Comparison of ENCODE assay signal across 14 mouse cellular contexts in the genomic region with DNA sequence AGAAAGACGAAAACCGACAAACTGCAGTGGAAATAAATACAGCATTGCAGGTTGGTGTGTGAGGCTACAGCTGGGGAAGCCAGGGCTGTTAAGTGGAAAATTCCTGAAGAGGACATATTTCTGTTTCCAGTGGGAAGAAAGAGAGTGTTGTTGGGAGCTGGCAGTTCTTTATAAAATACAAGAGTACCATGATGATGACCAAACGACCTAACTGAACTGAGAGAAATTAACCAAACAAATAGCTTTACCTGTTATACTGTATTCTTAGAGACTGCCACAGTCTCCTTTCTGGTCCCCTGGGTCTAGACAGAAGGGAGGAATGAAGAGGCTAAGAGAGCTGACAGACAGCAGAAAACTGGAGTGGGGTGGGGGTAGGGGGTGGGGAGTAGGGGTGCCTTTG.
A peak's percentile ranks its signal among the peaks of the same experiment; 100 is the strongest.
DNase-seq lines count a peak whose midpoint lies in the region; ATAC-seq and TF ChIP-seq lines count a peak whose summit lies in the region.
"Had no signal": no experiment of that assay in that cellular context is flagged by ENCODE, and none has a peak within 500 bp of the region (broad histone marks: within the 10 kb centered on the region; RNA-seq: fewer than 3 reads in every experiment).

No protein-coding gene starts in this region.

- no peak for TF ChIP-seq POLR2A in limb, embryonic 14.5 days (IDR thresholded peaks at IDR 0.05; ENCODE audit: borderline replicate concordance, extremely low read depth, insufficient read depth, insufficient read length)

- H3K4me2 ChIP-seq in lung, postnatal 0 days (replicated peaks; ENCODE audit: low read depth, low read length), result no peak overlapping the region; the same call in 1 of the 2 replicates
- peak overlapping the region; percentile 60 for H3K4me2 ChIP-seq in forebrain, embryonic 14.5 days (ENCODE audit: low read length)
- H3K4me2 ChIP-seq in limb, embryonic 14.5 days (replicated peaks; ENCODE audit: low read depth, low read length, severe bottlenecking), result no peak overlapping the region
- H3K4me2 ChIP-seq in neural tube, embryonic 15.5 days, result peak overlapping the region; percentile 66

- no peaks in the 10 kb centered on the region for H3K9me3 ChIP-seq in lung, postnatal 0 days (ENCODE audit: low read length)
- no peaks in the 10 kb centered on the region for H3K9me3 ChIP-seq in forebrain, embryonic 14.5 days (replicated peaks; ENCODE audit: control insufficient read depth, low read length)
- H3K9me3 ChIP-seq in limb, embryonic 14.5 days (ENCODE audit: control insufficient read depth, low read length), result no peaks in the 10 kb centered on the region
- no peaks in the 10 kb centered on the region for H3K9me3 ChIP-seq in neural tube, embryonic 15.5 days (replicated peaks)
- H3K9me3 ChIP-seq: embryonic facial prominence, embryonic 15.5 days had no signal

- no peak overlapping the region for H3K27ac ChIP-seq in lung, postnatal 0 days (ENCODE audit: low read length)
- H3K27ac ChIP-seq in forebrain, embryonic 14.5 days (ENCODE audit: low read depth, low read length), result peak overlapping the region; percentile 99
- H3K27ac ChIP-seq in limb, embryonic 14.5 days (replicated peaks; ENCODE audit: low read depth, low read length), result 0 out of 2 replicates have a peak overlapping the region, but pooled peaks have one; percentile 27
- peak overlapping the region; percentile 94 for H3K27ac ChIP-seq in neural tube, embryonic 15.5 days (replicated peaks)

- no peaks in the 10 kb centered on the region for H3K4me1 ChIP-seq in lung, postnatal 0 days (ENCODE audit: insufficient read depth, low read depth, low read length)
- H3K4me1 ChIP-seq in forebrain, embryonic 14.5 days (ENCODE audit: control insufficient read depth, insufficient read depth, low read length), result peaks cover 13% of the 10 kb centered on the region; the same call in 1 of the 2 replicates
- peaks cover 5% of the 10 kb centered on the region for H3K4me1 ChIP-seq in limb, embryonic 14.5 days (ENCODE audit: control insufficient read depth, insufficient read depth, low read length)
- peaks cover 20% of the 10 kb centered on the region for H3K4me1 ChIP-seq in neural tube, embryonic 15.5 days

- H3K9ac ChIP-seq in lung, postnatal 0 days (replicated peaks; ENCODE audit: low read depth), result no peak overlapping the region
- peak overlapping the region; percentile 25; the same call in 1 of the 2 replicates for H3K9ac ChIP-seq in forebrain, embryonic 14.5 days (ENCODE audit: low read length)
- no peak overlapping the region for H3K9ac ChIP-seq in limb, embryonic 14.5 days (ENCODE audit: low read depth, low read length, severe bottlenecking)
- no peak overlapping the region for H3K9ac ChIP-seq in neural tube, embryonic 15.5 days (replicated peaks)

- no peak for TF ChIP-seq EP300 in lung, postnatal 0 days (IDR thresholded peaks at IDR 0.05)

- 17% methylated on average over 3 of the region's 3 CpGs for WGBS in lung, postnatal 0 days
- WGBS in forebrain, embryonic 14.5 days, result 0% methylated on average over 3 of the region's 3 CpGs
- WGBS in limb, embryonic 14.5 days, result 18% methylated on average over 3 of the region's 3 CpGs
- WGBS in neural tube, embryonic 15.5 days, result 6% methylated on average over 3 of the region's 3 CpGs

- H3K4me3 ChIP-seq in lung, postnatal 0 days (ENCODE audit: low read depth, low read length), result peak overlapping the region; percentile 38; the same call in 1 of the 2 replicates
- H3K4me3 ChIP-seq in forebrain, embryonic 14.5 days (ENCODE audit: low read depth, low read length), result 0 out of 2 replicates have a peak overlapping the region, but pooled peaks have one; percentile 33
- no peak overlapping the region for H3K4me3 ChIP-seq in limb, embryonic 14.5 days (replicated peaks; ENCODE audit: low read length)
- no peak overlapping the region for H3K4me3 ChIP-seq in neural tube, embryonic 15.5 days (replicated peaks)

- no peak for ATAC-seq in lung, postnatal 0 days
- 0 out of 2 replicates have a peak, but pooled peaks have one; percentile 8 for ATAC-seq in forebrain, embryonic 14.5 days
- ATAC-seq in limb, embryonic 14.5 days (ENCODE audit: low FRiP score, low read depth), result no peak
- ATAC-seq in neural tube, embryonic 15.5 days (ENCODE audit: low FRiP score), result no peak
- ATAC-seq in inflammation-experienced regulatory T-cells, adult 6 months, result no peak

- peak; percentile 18 for DNase-seq in lung, postnatal 0 days (ENCODE audit: low spot score)
- no peak for DNase-seq in lung, postnatal 4 days
- peak; percentile 52 for DNase-seq in forebrain, embryonic 14.5 days (ENCODE audit: low spot score)
- peak; percentile 16 for DNase-seq in limb, embryonic 14.5 days (ENCODE audit: low spot score)
- no peak for DNase-seq in ovary, postnatal 36 days (ENCODE audit: low spot score)
- DNase-seq: adrenal gland, postnatal 25 days; cerebellum, adult 2 months; gastrocnemius, postnatal 14 days; lung, postnatal 14 days; right cerebral cortex, postnatal 14 days; thymus, postnatal 4 days had no signal

- H3K36me3 ChIP-seq in lung, postnatal 0 days (ENCODE audit: insufficient read depth, low read length), result no peaks in the 10 kb centered on the region
- H3K36me3 ChIP-seq in forebrain, embryonic 14.5 days (ENCODE audit: control insufficient read depth, insufficient read depth, low read length), result no peaks in the 10 kb centered on the region
- H3K36me3 ChIP-seq in limb, embryonic 14.5 days (ENCODE audit: control insufficient read depth, insufficient read depth, low read length), result no peaks in the 10 kb centered on the region
- H3K36me3 ChIP-seq in neural tube, embryonic 15.5 days, result no peaks in the 10 kb centered on the region
- H3K36me3 ChIP-seq: embryonic facial prominence, embryonic 15.5 days had no signal

- no peak for TF ChIP-seq CTCF in lung, postnatal 0 days (IDR thresholded peaks at IDR 0.05)

- H3K27me3 ChIP-seq in lung, postnatal 0 days (replicated peaks; ENCODE audit: insufficient read depth, low read length), result no peaks in the 10 kb centered on the region
- no peaks in the 10 kb centered on the region for H3K27me3 ChIP-seq in forebrain, embryonic 14.5 days (replicated peaks; ENCODE audit: control insufficient read depth, insufficient read depth, low read length)
- no peaks in the 10 kb centered on the region for H3K27me3 ChIP-seq in limb, embryonic 14.5 days (ENCODE audit: control insufficient read depth, insufficient read depth, low read length)
- no peaks in the 10 kb centered on the region for H3K27me3 ChIP-seq in neural tube, embryonic 15.5 days (replicated peaks)
- H3K27me3 ChIP-seq: embryonic facial prominence, embryonic 15.5 days had no signal

Comparison
In these comparisons a context has a peak if more than half of its experiments do, and no peak if none do; other contexts are left out.
1. DNase-seq: peak in lung, postnatal 0 days (single experiment), forebrain, embryonic 14.5 days (single experiment) and limb, embryonic 14.5 days (single experiment); none in lung, postnatal 4 days (0 of 2) and ovary, postnatal 36 days (single experiment).
2. H3K4me2 ChIP-seq: peak in forebrain, embryonic 14.5 days (single experiment) and neural tube, embryonic 15.5 days (single experiment); none in lung, postnatal 0 days (single experiment) and limb, embryonic 14.5 days (single experiment).
3. H3K4me3 ChIP-seq: peak in lung, postnatal 0 days (single experiment) and forebrain, embryonic 14.5 days (single experiment); none in limb, embryonic 14.5 days (single experiment) and neural tube, embryonic 15.5 days (single experiment).